Mouse (Mus musculus) ES-E14 (cell line): ENCODE results near the gene Dr1.

Source experiments
- HCFC1 ChIP-seq: IDR thresholded peaks from 2 replicates; pipeline ENCODE4 v1.6.1; 2012; ENCODE audit warnings: low read length, inconsistent platforms, borderline replicate concordance; ENCODE audit not compliant: insufficient read depth
- MAFK ChIP-seq: IDR thresholded peaks from 2 replicates; pipeline ENCODE4 v1.6.1; 2014; ENCODE audit warnings: mild to moderate bottlenecking, low read depth, low read length, inconsistent platforms; ENCODE audit not compliant: insufficient read depth
- ZC3H11A ChIP-seq: IDR thresholded peaks from 2 replicates; pipeline ENCODE4 v1.6.1; 2012; ENCODE audit warnings: low read depth, mild to moderate bottlenecking, inconsistent platforms, low read length, borderline replicate concordance
- ZNF384 ChIP-seq: IDR thresholded peaks from 2 replicates; pipeline ENCODE4 v1.6.1; 2012; ENCODE audit warnings: low read depth, low read length, inconsistent platforms

DNA sequence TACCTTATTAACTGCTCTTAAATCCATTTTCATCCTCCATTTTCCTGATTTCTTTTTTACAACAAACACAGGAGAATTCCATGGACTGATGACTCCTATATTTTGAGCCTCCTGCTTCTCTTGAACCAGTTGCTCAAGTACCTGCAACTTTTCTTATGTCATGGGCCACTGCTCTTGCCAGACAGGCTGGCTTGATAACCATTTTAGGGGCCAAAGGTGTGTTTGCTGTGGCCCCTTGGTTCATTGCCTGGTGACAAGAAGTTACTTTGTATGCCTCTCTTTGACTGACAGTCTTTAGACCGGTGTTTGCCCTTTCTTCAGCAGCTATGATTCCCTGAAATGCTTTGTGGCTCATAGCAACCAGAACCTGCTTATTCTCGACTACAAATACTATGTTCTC lies 18.7 kb upstream of the Dr1 start:
- TF ChIP-seq ZC3H11A (no peak), ZNF384 (no peak), MAFK (no peak), HCFC1 (no peak)
